Mouse (Mus musculus) embryonic facial prominence, embryonic 14.5 days (tissue): ENCODE measurements around the gene Snx21. TPM values are rescaled to one million over a fixed set of nuclear protein-coding genes. Genes with fewer than 3 reads are reported as not detected.
A peak's percentile ranks its signal among the peaks of the same experiment; 100 is the strongest.
"Not testable (repeated sequence)": the region's sequence is repeated elsewhere in the genome, so short reads cannot be mapped to it uniquely, and the experiment has no call there.

Experiments
- ATAC-seq: fragments of 200-750 bp; cut with Nextera tagmentation; 2 replicates; pipeline ENCODE4 v1.8.0; 2017; ENCODE audit warnings: low read depth, moderate number of reproducible peaks, moderate TSS enrichment
- DNase-seq: peaks from one replicate; pipeline ENCODE4 v3.0.0-alpha.2; 2015; ENCODE audit warnings: low spot score
- H3K27ac ChIP-seq: fragments of 300-500 bp; sonication (generic); replicated peaks from 2 replicates; pipeline ENCODE4 v1.5.1; 2014; ENCODE audit warnings: low read depth, mild to moderate bottlenecking, low read length, moderate library complexity
- H3K27me3 ChIP-seq: fragments of 300-500 bp; sonication (generic); replicated peaks from 2 replicates; pipeline ENCODE4 v1.6.1; 2014; ENCODE audit warnings: low read length; ENCODE audit not compliant: control insufficient read depth, insufficient read depth
- H3K36me3 ChIP-seq: fragments of 300-500 bp; sonication (generic); 2 replicates; pipeline ENCODE4 v1.6.1; 2014; ENCODE audit warnings: low read length, mixed read lengths; ENCODE audit not compliant: control insufficient read depth, insufficient read depth
- H3K4me1 ChIP-seq: fragments of 300-500 bp; sonication (generic); 2 replicates; pipeline ENCODE4 v1.6.1; 2014; ENCODE audit warnings: antibody characterized with exemption, low read length; ENCODE audit not compliant: control insufficient read depth, insufficient read depth
- H3K4me2 ChIP-seq: fragments of 300-500 bp; sonication (generic); 2 replicates; pipeline ENCODE4 v1.6.1; 2014; ENCODE audit warnings: low read depth, mild to moderate bottlenecking, low read length, moderate library complexity, mixed read lengths
- H3K4me3 ChIP-seq: fragments of 300-500 bp; sonication (generic); 2 replicates; pipeline ENCODE4 v1.5.1; 2014; ENCODE audit warnings: low read depth, mild to moderate bottlenecking, low read length
- H3K9ac ChIP-seq: fragments of 300-500 bp; sonication (generic); 2 replicates; pipeline ENCODE4 v1.6.1; 2014; ENCODE audit warnings: low read depth, mild to moderate bottlenecking, low read length, moderate library complexity, mixed read lengths
- H3K9me3 ChIP-seq: fragments of 300-500 bp; sonication (generic); 2 replicates; pipeline ENCODE4 v1.6.1; 2016; ENCODE audit warnings: low read length; ENCODE audit not compliant: control insufficient read depth
- WGBS: fragments of 180-500 bp; shearing (Covaris S2); extraction: QIAGEN DNeasy Blood & Tissue Kit; methylation state at CpG from one replicate; pipeline ENCODE4 v1.1.7; 2014; 5-methylcytosine and 5-hydroxymethylcytosine counted together
- polyA plus RNA-seq: library from polyadenylated mRNA; unstranded; fragments of >200 nt; fragmentation: Nextera tagmentation; extraction: Ambion mirVana; gene quantifications from 2 replicates; pipeline ENCODE4 v1.2.1, GENCODE M21; 2014

Gene Snx21
- polyA plus RNA-seq, 1 experiment from 2014 or later: 28.3 TPM

- no peak overlapping the region for H3K4me2 ChIP-seq
- H3K4me1 ChIP-seq: no peaks in the 10 kb centered on the region
- H3K9me3 ChIP-seq: no peaks in the 10 kb centered on the region
- H3K4me3 ChIP-seq: no peak overlapping the region
- DNase-seq (no peak), ATAC-seq (no peak)
- WGBS: 89% methylated on average over 2 of the region's 2 CpGs
- H3K27me3 ChIP-seq: no peaks in the 10 kb centered on the region
- no peak overlapping the region for H3K27ac ChIP-seq
- no peak overlapping the region for H3K9ac ChIP-seq
- H3K36me3 ChIP-seq: peaks cover 90% of the 10 kb centered on the region
Measured at GRCm38 (mm10) chr2:164793772-164794171, 8.1 kb downstream of the Snx21 start.

- no peaks in the 10 kb centered on the region for H3K27me3 ChIP-seq
- peaks cover 92% of the 10 kb centered on the region for H3K36me3 ChIP-seq
- H3K27ac ChIP-seq: no peak overlapping the region
- WGBS: 36% methylated on average over 5 of the region's 5 CpGs
- H3K4me1 ChIP-seq: no peaks in the 10 kb centered on the region
- no peaks in the 10 kb centered on the region for H3K9me3 ChIP-seq
- no peak overlapping the region for H3K4me2 ChIP-seq
- no peak overlapping the region for H3K9ac ChIP-seq
- DNase-seq (peak; percentile 93), ATAC-seq (peak; percentile 48)
- no peak overlapping the region for H3K4me3 ChIP-seq
Measured at GRCm38 (mm10) chr2:164794293-164794692, 8.7 kb downstream of the Snx21 start.

GRCm38 (mm10) chr2:164795868-164796267, 10.2 kb downstream of the Snx21 start:
- Histone ChIP-seq H3K9ac (no peak overlapping the region), H3K4me3 (no peak overlapping the region), H3K27me3 (no peaks in the 10 kb centered on the region), H3K4me1 (no peaks in the 10 kb centered on the region), H3K27ac (no peak overlapping the region), H3K36me3 (peaks cover 94% of the 10 kb centered on the region), H3K9me3 (no peaks in the 10 kb centered on the region), H3K4me2 (no peak overlapping the region)
- WGBS: 79% methylated on average over 4 of the region's 4 CpGs
- DNase-seq: no peak
- ATAC-seq: no peak

GRCm38 (mm10) chr2:164798554-164798953, 12.9 kb downstream of the Snx21 start:
- H3K27me3 ChIP-seq, H3K4me2 ChIP-seq, H3K9ac ChIP-seq, H3K27ac ChIP-seq, H3K4me1 ChIP-seq, DNase-seq, ATAC-seq, H3K4me3 ChIP-seq, H3K9me3 ChIP-seq: not testable (repeated sequence)
- WGBS: 79% methylated on average over 6 of the region's 6 CpGs
- H3K36me3 ChIP-seq: peaks cover 74% of the 10 kb centered on the region

GRCm38 (mm10) chr2:164800252-164801004, 14.8 kb downstream of the Snx21 start:
- Histone ChIP-seq H3K36me3 (peaks cover 58% of the 10 kb centered on the region), H3K27ac (no peak overlapping the region), H3K27me3 (no peaks in the 10 kb centered on the region), H3K4me1 (peaks cover 5% of the 10 kb centered on the region; the same call in 1 of the 2 replicates), H3K4me3 (no peak overlapping the region), H3K9me3 (no peaks in the 10 kb centered on the region), H3K4me2 (no peak overlapping the region), H3K9ac (no peak overlapping the region)
- ATAC-seq (no peak), DNase-seq (no peak)
- WGBS: 91% methylated on average over 13 of the region's 13 CpGs

- peaks cover 13% of the 10 kb centered on the region; the same call in 1 of the 2 replicates for H3K4me1 ChIP-seq
- peaks cover 32% of the 10 kb centered on the region for H3K36me3 ChIP-seq
- H3K9me3 ChIP-seq: no peaks in the 10 kb centered on the region
- H3K4me3 ChIP-seq: peak overlapping the region; percentile 76
- H3K9ac ChIP-seq: peak overlapping the region; percentile 83; the same call in 1 of the 2 replicates
- 90% methylated on average over 16 of the region's 16 CpGs for WGBS
- ATAC-seq: no peak
- H3K27ac ChIP-seq: no peak overlapping the region
- no peaks in the 10 kb centered on the region for H3K27me3 ChIP-seq
- no peak for DNase-seq
- H3K4me2 ChIP-seq: peak overlapping the region; percentile 70
Measured at GRCm38 (mm10) chr2:164803201-164803920, 17.7 kb downstream of the Snx21 start.

GRCm38 (mm10) chr2:164803921-164804313, 18.3 kb downstream of the Snx21 start:
- H3K27me3 ChIP-seq: no peaks in the 10 kb centered on the region
- H3K27ac ChIP-seq: no peak overlapping the region
- H3K9me3 ChIP-seq: no peaks in the 10 kb centered on the region
- ATAC-seq: no peak
- WGBS: 44% methylated on average over 1 of the region's 1 CpGs
- H3K4me1 ChIP-seq: peaks cover 13% of the 10 kb centered on the region; the same call in 1 of the 2 replicates
- H3K9ac ChIP-seq: peak overlapping the region; percentile 83
- peak overlapping the region; percentile 70 for H3K4me2 ChIP-seq
- H3K4me3 ChIP-seq: peak overlapping the region; percentile 76
- DNase-seq: no peak
- H3K36me3 ChIP-seq: peaks cover 30% of the 10 kb centered on the region

- DNase-seq (peak; percentile 98), ATAC-seq (peak; percentile 96)
- Histone ChIP-seq H3K27ac (peak within 1 kb of the TSS; percentile 84), H3K27me3 (no peaks in the 10 kb centered on the region), H3K9me3 (no peaks in the 10 kb centered on the region), H3K9ac (peak within 1 kb of the TSS; percentile 83), H3K4me2 (peak within 1 kb of the TSS; percentile 82), H3K4me1 (peaks cover 13% of the 10 kb centered on the region; the same call in 1 of the 2 replicates), H3K36me3 (peaks cover 24% of the 10 kb centered on the region), H3K4me3 (peak within 1 kb of the TSS; percentile 76)
- 0% methylated on average over 42 of the region's 47 CpGs for WGBS
Measured at GRCm38 (mm10) chr2:164804533-164805331, 19.1 kb downstream of the Snx21 start, which contains the start of the genes Acot8 and Zswim3. Acot8 (minus strand) TSS chr2:164804882. Zswim3 (plus strand) TSS chr2:164805098.
